Comparison of ENCODE assay signal across 9 mouse cellular contexts in the genomic region with DNA sequence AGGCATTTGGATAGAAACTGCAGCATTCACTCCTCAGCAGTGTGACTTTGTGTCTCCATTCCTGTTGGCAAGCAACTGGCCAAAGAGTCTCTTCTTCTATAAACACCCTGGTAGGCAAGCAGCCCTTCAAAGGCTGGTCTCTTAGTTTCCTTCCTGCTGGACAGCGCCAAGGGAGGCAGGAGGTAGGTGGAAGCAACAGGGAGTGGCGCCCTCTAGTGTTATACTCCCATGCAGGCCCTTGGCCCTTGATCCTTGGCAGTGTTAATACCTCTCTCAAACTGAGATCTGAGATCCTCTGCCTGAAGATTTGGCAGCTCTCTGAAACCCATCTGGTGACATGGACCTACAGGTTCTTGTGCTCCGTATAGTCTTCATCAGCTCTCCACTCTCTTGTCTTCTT. TPM values are rescaled to one million over a fixed set of nuclear protein-coding genes. Genes with fewer than 3 reads are reported as not detected.
DNase-seq lines count a peak whose midpoint lies in the region; ATAC-seq and TF ChIP-seq lines count a peak whose summit lies in the region.
"Had no signal": no experiment of that assay in that cellular context is flagged by ENCODE, and none has a peak within 500 bp of the region (broad histone marks: within the 10 kb centered on the region; RNA-seq: fewer than 3 reads in every experiment).

No protein-coding gene starts in this region.

- H3K36me3 ChIP-seq in forebrain, embryonic 10.5 days (replicated peaks) = no peaks in the 10 kb centered on the region
- no peaks in the 10 kb centered on the region for H3K36me3 ChIP-seq in forebrain, embryonic 15.5 days
- no peaks in the 10 kb centered on the region for H3K36me3 ChIP-seq in testis, adult 2 months (ENCODE audit: control insufficient read depth, insufficient read depth, low read length)
- H3K36me3 ChIP-seq: heart, embryonic 13.5 days had no signal

- no peak overlapping the region for H3K4me3 ChIP-seq in forebrain, embryonic 10.5 days
- H3K4me3 ChIP-seq in forebrain, embryonic 15.5 days = no peak overlapping the region
- no peak overlapping the region for H3K4me3 ChIP-seq in testis, adult 2 months (ENCODE audit: control insufficient read depth, low read depth, low read length)
- H3K4me3 ChIP-seq: heart, embryonic 13.5 days had no signal

- H3K9ac ChIP-seq in forebrain, embryonic 15.5 days (replicated peaks) = no peak overlapping the region
- H3K9ac ChIP-seq: heart, embryonic 13.5 days had no signal

- H3K4me2 ChIP-seq in forebrain, embryonic 15.5 days (replicated peaks) = no peak overlapping the region
- H3K4me2 ChIP-seq: heart, embryonic 13.5 days had no signal

- ATAC-seq in forebrain, embryonic 15.5 days (replicated peaks) = no peak

- WGBS in forebrain, embryonic 10.5 days = 26% methylated on average over 3 of the region's 3 CpGs
- WGBS in forebrain, embryonic 15.5 days = 30% methylated on average over 3 of the region's 3 CpGs

- no peaks in the 10 kb centered on the region for H3K27me3 ChIP-seq in forebrain, embryonic 10.5 days (ENCODE audit: poor library complexity, severe bottlenecking)
- H3K27me3 ChIP-seq in forebrain, embryonic 15.5 days = no peaks in the 10 kb centered on the region
- H3K27me3 ChIP-seq in testis, adult 2 months (ENCODE audit: control insufficient read depth, insufficient read depth, low read length) = no peaks in the 10 kb centered on the region
- H3K27me3 ChIP-seq: heart, embryonic 13.5 days had no signal

- no peak overlapping the region for H3K27ac ChIP-seq in forebrain, embryonic 10.5 days
- no peak overlapping the region for H3K27ac ChIP-seq in forebrain, embryonic 15.5 days (replicated peaks)
- H3K27ac ChIP-seq in testis, adult 2 months (ENCODE audit: control insufficient read depth, insufficient read depth, low read depth, low read length) = no peak overlapping the region
- H3K27ac ChIP-seq: heart, embryonic 13.5 days had no signal

- peak; percentile 79; the same call in 1 of the 2 replicates for TF ChIP-seq CTCF in testis, adult 2 months (IDR thresholded peaks at IDR 0.05; ENCODE audit: control insufficient read depth, insufficient read depth, insufficient replicate concordance, low read depth, low read length)

- TF ChIP-seq POLR2A in testis, adult 2 months (IDR thresholded peaks at IDR 0.05; ENCODE audit: control insufficient read depth, low read depth, low read length) = no peak

- peaks cover 7% of the 10 kb centered on the region for H3K4me1 ChIP-seq in forebrain, embryonic 10.5 days
- no peaks in the 10 kb centered on the region for H3K4me1 ChIP-seq in forebrain, embryonic 15.5 days
- no peaks in the 10 kb centered on the region for H3K4me1 ChIP-seq in testis, adult 2 months (ENCODE audit: control insufficient read depth, insufficient read depth, low read length)
- H3K4me1 ChIP-seq: heart, embryonic 13.5 days had no signal

- DNase-seq in forebrain, embryonic 10.5 days (ENCODE audit: extremely low spot score, low spot score) = peak; percentile 23
- peak; percentile 44 for DNase-seq in left cerebral cortex, postnatal 4 days
- no peak for DNase-seq in left cerebral cortex, adult 9 months (ENCODE audit: low spot score in 2 of 2)
- peak; percentile 13 to 48 for DNase-seq in adrenal gland, postnatal 36 days
- peak; percentile 69 for DNase-seq in heart, postnatal 4 days
- no peak for DNase-seq in thymus, postnatal 36 days

- no peaks in the 10 kb centered on the region for H3K9me3 ChIP-seq in forebrain, embryonic 10.5 days
- H3K9me3 ChIP-seq in forebrain, embryonic 15.5 days = no peaks in the 10 kb centered on the region
- H3K9me3 ChIP-seq: heart, embryonic 13.5 days had no signal

- intact Hi-C loops in left cerebral cortex, postnatal 4 days (cut with DNase I) = no loop called here

RNA-seq across cellular contexts. Expression of a gene that starts 51.3 kb away (rescaled TPM):
- 1.1 and 1.4 TPM in 2 replicates for polyA plus RNA-seq in forebrain, embryonic 10.5 days (2016; fragmentation: Nextera tagmentation; extraction: Ambion mirVana)
- polyA plus RNA-seq in forebrain, embryonic 15.5 days (2015; fragmentation: Nextera tagmentation; extraction: Ambion mirVana) = 46.2 and 54.4 TPM in 2 replicates
- 100 to 1,000 TPM; 280 to 284 TPM for total RNA-seq in left cerebral cortex, postnatal 4 days (2021)
- 1 to 10 TPM; 1.3 to 2.3 TPM for total RNA-seq in adrenal gland, postnatal 36 days (2021)
- under 1 TPM; 0.72 to 0.83 TPM for total RNA-seq in heart, postnatal 4 days (2021)
- 0.59 and 0.62 TPM in 2 replicates for polyA plus RNA-seq in testis, adult 2 months (2012; rRNA removed)

Comparison
In these comparisons a context has a peak if more than half of its experiments do, and no peak if none do; other contexts are left out.
1. DNase-seq: peak in forebrain, embryonic 10.5 days (single experiment), left cerebral cortex, postnatal 4 days (single experiment), adrenal gland, postnatal 36 days (2 of 2) and heart, postnatal 4 days (single experiment); none in left cerebral cortex, adult 9 months (0 of 2) and thymus, postnatal 36 days (0 of 2).
2. RNA of a gene that starts 51.3 kb away (total RNA-seq): 280 to 284 TPM in left cerebral cortex, postnatal 4 days; 1.3 to 2.3 TPM in adrenal gland, postnatal 36 days and 0.72 to 0.83 TPM in heart, postnatal 4 days; every median in the first group is over 10 times any median in the second.